Mouse (Mus musculus) stomach, embryonic 16.5 days (tissue): ENCODE data around the gene Scn10a. TPM values are rescaled to one million over a fixed set of nuclear protein-coding genes. Genes with fewer than 3 reads are reported as not detected.

ENCODE experiments used
- ATAC-seq: fragments of 200-750 bp; cut with Nextera tagmentation; 2 replicates; pipeline ENCODE4 v1.8.0; 2017; ENCODE audit warnings: moderate number of reproducible peaks, moderate TSS enrichment; ENCODE audit not compliant: insufficient read depth, low FRiP score
- H3K27ac ChIP-seq: fragments of 300-500 bp; sonication (generic); 2 replicates; pipeline ENCODE4 v1.5.1; 2014; ENCODE audit warnings: low read length
- H3K27me3 ChIP-seq: fragments of 300-500 bp; sonication (generic); 2 replicates; pipeline ENCODE4 v1.6.1; 2014; ENCODE audit warnings: low read length, control low read depth, mixed read lengths; ENCODE audit not compliant: control insufficient read depth, insufficient read depth
- H3K36me3 ChIP-seq: fragments of 300-500 bp; sonication (generic); 2 replicates; pipeline ENCODE4 v1.6.1; 2014; ENCODE audit warnings: low read length; ENCODE audit not compliant: control insufficient read depth, insufficient read depth
- H3K4me1 ChIP-seq: fragments of 300-500 bp; sonication (generic); 2 replicates; pipeline ENCODE4 v1.6.1; 2014; ENCODE audit warnings: low read length, control low read depth, mixed read lengths; ENCODE audit not compliant: control insufficient read depth, insufficient read depth
- H3K4me2 ChIP-seq: fragments of 300-500 bp; sonication (generic); 2 replicates; pipeline ENCODE4 v1.6.1; 2014; ENCODE audit warnings: low read depth, low read length, mixed read lengths
- H3K4me3 ChIP-seq: fragments of 300-500 bp; sonication (generic); replicated peaks from 2 replicates; pipeline ENCODE4 v1.5.1; 2014; ENCODE audit warnings: mild to moderate bottlenecking, low read length
- H3K9ac ChIP-seq: fragments of 300-500 bp; sonication (generic); 2 replicates; pipeline ENCODE4 v1.6.1; 2014; ENCODE audit warnings: low read length
- H3K9me3 ChIP-seq: fragments of 300-500 bp; sonication (generic); replicated peaks from 2 replicates; pipeline ENCODE4 v1.6.1; 2016; ENCODE audit warnings: low read length, control low read depth; ENCODE audit not compliant: control insufficient read depth
- WGBS: fragments of 180-500 bp; shearing (Covaris S2); extraction: QIAGEN DNeasy Blood & Tissue Kit; methylation state at CpG from one replicate; pipeline ENCODE4 v1.1.7; 2014; 5-methylcytosine and 5-hydroxymethylcytosine counted together
- polyA plus RNA-seq: library from polyadenylated mRNA; unstranded; fragments of >200 nt; fragmentation: Nextera tagmentation; extraction: Ambion mirVana; gene quantifications from 2 replicates; pipeline ENCODE4 v1.2.1, GENCODE M21; 2015

Scn10a gene
- polyA plus RNA-seq = not detected in 2 replicates

GRCm38 (mm10) chr9:119719222-119719621 lies at the start of gene Scn10a:
Scn10a (minus strand) TSS chr9:119719322.
- ATAC-seq = no peak
- H3K9ac ChIP-seq = no peak within 1 kb of the TSS
- H3K4me3 ChIP-seq = no peak within 1 kb of the TSS
- no peaks in the 10 kb centered on the region for H3K4me1 ChIP-seq
- H3K36me3 ChIP-seq = no peaks in the 10 kb centered on the region
- 81% methylated on average over 11 of the region's 11 CpGs for WGBS
- H3K27ac ChIP-seq = no peak within 1 kb of the TSS
- no peaks in the 10 kb centered on the region for H3K27me3 ChIP-seq
- no peaks in the 10 kb centered on the region for H3K9me3 ChIP-seq
- H3K4me2 ChIP-seq = no peak within 1 kb of the TSS

- Histone ChIP-seq H3K4me3 (no peak overlapping the region), H3K4me1 (no peaks in the 10 kb centered on the region), H3K4me2 (no peak overlapping the region), H3K27ac (no peak overlapping the region), H3K36me3 (no peaks in the 10 kb centered on the region), H3K9ac (no peak overlapping the region), H3K9me3 (no peaks in the 10 kb centered on the region), H3K27me3 (no peaks in the 10 kb centered on the region)
- WGBS = 37% methylated on average over 7 of the region's 7 CpGs
- no peak for ATAC-seq
These were observed 49.5 kb upstream of the Scn10a start for GRCm38 (mm10) chr9:119768585-119768984.

- no peak for ATAC-seq
These were observed 41.1 kb upstream of the Scn10a start for GRCm38 (mm10) chr9:119760226-119760625.

GRCm38 (mm10) chr9:119759457-119759856 lies 40.3 kb upstream of the Scn10a start:
- Histone ChIP-seq H3K27me3 (no peaks in the 10 kb centered on the region), H3K36me3 (no peaks in the 10 kb centered on the region), H3K27ac (no peak overlapping the region), H3K9ac (no peak overlapping the region), H3K4me2 (no peak overlapping the region), H3K4me3 (no peak overlapping the region), H3K4me1 (no peaks in the 10 kb centered on the region), H3K9me3 (no peaks in the 10 kb centered on the region)
- ATAC-seq = no peak
- WGBS = 90% methylated on average over 1 of the region's 1 CpGs

More at GRCm38 (mm10) chr9:119760226-119760625, 41.1 kb upstream of the Scn10a start:
- H3K9me3 ChIP-seq = no peaks in the 10 kb centered on the region
- no peak overlapping the region for H3K4me3 ChIP-seq
- H3K9ac ChIP-seq = no peak overlapping the region
- H3K4me1 ChIP-seq = no peaks in the 10 kb centered on the region
- H3K36me3 ChIP-seq = no peaks in the 10 kb centered on the region
- no peaks in the 10 kb centered on the region for H3K27me3 ChIP-seq
- WGBS = 81% methylated on average over 3 of the region's 3 CpGs
- no peak overlapping the region for H3K27ac ChIP-seq
- H3K4me2 ChIP-seq = no peak overlapping the region

- 14% methylated on average over 5 of the region's 5 CpGs for WGBS
- Histone ChIP-seq H3K4me3 (no peak overlapping the region), H3K9ac (no peak overlapping the region), H3K27me3 (no peaks in the 10 kb centered on the region), H3K4me1 (no peaks in the 10 kb centered on the region), H3K36me3 (no peaks in the 10 kb centered on the region), H3K9me3 (no peaks in the 10 kb centered on the region), H3K27ac (no peak overlapping the region), H3K4me2 (no peak overlapping the region)
- ATAC-seq = no peak
These were observed 32.4 kb upstream of the Scn10a start for GRCm38 (mm10) chr9:119751507-119751906.

GRCm38 (mm10) chr9:119749112-119749511 lies 30.0 kb upstream of the Scn10a start:
- no peak overlapping the region for H3K4me3 ChIP-seq
- no peaks in the 10 kb centered on the region for H3K27me3 ChIP-seq
- no peak overlapping the region for H3K27ac ChIP-seq
- no peak for ATAC-seq
- H3K4me1 ChIP-seq = no peaks in the 10 kb centered on the region
- no peaks in the 10 kb centered on the region for H3K9me3 ChIP-seq
- 47% methylated on average over 9 of the region's 9 CpGs for WGBS
- no peak overlapping the region for H3K9ac ChIP-seq
- no peak overlapping the region for H3K4me2 ChIP-seq
- no peaks in the 10 kb centered on the region for H3K36me3 ChIP-seq

GRCm38 (mm10) chr9:119743900-119744299 lies 24.8 kb upstream of the Scn10a start:
- no peak for ATAC-seq
- H3K4me1 ChIP-seq = no peaks in the 10 kb centered on the region

GRCm38 (mm10) chr9:119743312-119743711 lies 24.2 kb upstream of the Scn10a start:
- H3K9ac ChIP-seq = no peak overlapping the region
- no peak for ATAC-seq
- H3K4me1 ChIP-seq = no peaks in the 10 kb centered on the region
- H3K27ac ChIP-seq = no peak overlapping the region
- WGBS = 83% methylated on average over 3 of the region's 3 CpGs
- no peaks in the 10 kb centered on the region for H3K9me3 ChIP-seq
- H3K4me2 ChIP-seq = no peak overlapping the region
- H3K27me3 ChIP-seq = no peaks in the 10 kb centered on the region
- H3K4me3 ChIP-seq = no peak overlapping the region
- H3K36me3 ChIP-seq = no peaks in the 10 kb centered on the region

More at GRCm38 (mm10) chr9:119743900-119744299, 24.8 kb upstream of the Scn10a start:
- H3K36me3 ChIP-seq = no peaks in the 10 kb centered on the region
- H3K9ac ChIP-seq = no peak overlapping the region
- WGBS = 79% methylated on average over 4 of the region's 4 CpGs
- no peak overlapping the region for H3K27ac ChIP-seq
- H3K27me3 ChIP-seq = no peaks in the 10 kb centered on the region
- no peaks in the 10 kb centered on the region for H3K9me3 ChIP-seq
- no peak overlapping the region for H3K4me2 ChIP-seq
- no peak overlapping the region for H3K4me3 ChIP-seq

GRCm38 (mm10) chr9:119741101-119741786 lies 22.1 kb upstream of the Scn10a start:
- Histone ChIP-seq H3K9me3 (no peaks in the 10 kb centered on the region), H3K27ac (no peak overlapping the region), H3K4me1 (no peaks in the 10 kb centered on the region), H3K9ac (no peak overlapping the region), H3K36me3 (no peaks in the 10 kb centered on the region), H3K4me2 (no peak overlapping the region), H3K27me3 (no peaks in the 10 kb centered on the region), H3K4me3 (no peak overlapping the region)
- WGBS = 32% methylated on average over 5 of the region's 5 CpGs
- no peak for ATAC-seq
